Mouse (Mus musculus) kidney, postnatal 0 days (tissue): Measurements from ENCODE around the gene Cd72. TPM values are rescaled to one million over a fixed set of nuclear protein-coding genes. Genes with fewer than 3 reads are reported as not detected.
A peak's percentile ranks its signal among the peaks of the same experiment; 100 is the strongest.

Source experiments
- ATAC-seq: fragments of 200-750 bp; cut with Nextera tagmentation; replicated peaks from 2 replicates; pipeline ENCODE4 v1.8.0; 2017; ENCODE audit warnings: low read depth, moderate number of reproducible peaks, moderate TSS enrichment, moderate library complexity; ENCODE audit not compliant: low FRiP score
- DNase-seq: peaks from one replicate; pipeline ENCODE4 v3.0.0-alpha.2; 2016; ENCODE audit warnings: low spot score
- H3K27ac ChIP-seq: fragments of 300-500 bp; sonication (generic); 2 replicates; pipeline ENCODE4 v1.5.1; 2014; ENCODE audit warnings: mild to moderate bottlenecking
- H3K27me3 ChIP-seq: fragments of 300-500 bp; sonication (generic); 2 replicates; pipeline ENCODE4 v1.6.1; 2014; ENCODE audit warnings: low read length, mixed read lengths; ENCODE audit not compliant: insufficient read depth
- H3K36me3 ChIP-seq: fragments of 300-500 bp; sonication (generic); 2 replicates; pipeline ENCODE4 v1.6.1; 2014; ENCODE audit warnings: low read length, mixed read lengths; ENCODE audit not compliant: insufficient read depth
- H3K4me1 ChIP-seq: fragments of 300-500 bp; sonication (generic); replicated peaks from 2 replicates; pipeline ENCODE4 v1.6.1; 2014; ENCODE audit warnings: antibody characterized with exemption, low read length, mixed read lengths; ENCODE audit not compliant: insufficient read depth
- H3K4me2 ChIP-seq: fragments of 300-500 bp; sonication (generic); 2 replicates; pipeline ENCODE4 v1.6.1; 2014; ENCODE audit warnings: mild to moderate bottlenecking, low read length, moderate library complexity, mixed read lengths
- H3K4me3 ChIP-seq: fragments of 300-500 bp; sonication (generic); replicated peaks from 2 replicates; pipeline ENCODE4 v1.5.1; 2014; ENCODE audit warnings: low read depth, low read length
- H3K9ac ChIP-seq: fragments of 300-500 bp; sonication (generic); 2 replicates; pipeline ENCODE4 v1.6.1; 2014; ENCODE audit warnings: low read depth, low read length
- H3K9me3 ChIP-seq: fragments of 300-500 bp; sonication (generic); replicated peaks from 2 replicates; pipeline ENCODE4 v1.6.1; 2016; ENCODE audit warnings: low read length, inconsistent platforms, mixed read lengths
- CTCF ChIP-seq: IDR thresholded peaks from 2 replicates; pipeline ENCODE4 v1.5.1; 2016; ENCODE audit warnings: antibody characterized with exemption, low read depth, mild to moderate bottlenecking, moderate library complexity
- WGBS: fragments of 180-500 bp; shearing (Covaris S2); extraction: QIAGEN DNeasy Blood & Tissue Kit; methylation state at CpG from one replicate; pipeline ENCODE4 v1.1.7; 2014; 5-methylcytosine and 5-hydroxymethylcytosine counted together
- polyA plus RNA-seq: library from polyadenylated mRNA; unstranded; fragments of >200 nt; fragmentation: Nextera tagmentation; extraction: Ambion mirVana; gene quantifications from 2 replicates; pipeline ENCODE4 v1.2.1, GENCODE M21; 2015

Cd72 gene
- polyA plus RNA-seq, 1 experiment from 2014 or later = 5.0 TPM

GRCm38 (mm10) chr4:43404697-43405096, 49.7 kb downstream of the Cd72 start:
- TF ChIP-seq CTCF = no peak
- Histone ChIP-seq H3K36me3 (no peaks in the 10 kb centered on the region), H3K4me2 (no peak overlapping the region), H3K9ac (no peak overlapping the region), H3K27me3 (no peaks in the 10 kb centered on the region), H3K4me3 (no peak overlapping the region), H3K9me3 (no peaks in the 10 kb centered on the region), H3K4me1 (peaks cover 43% of the 10 kb centered on the region), H3K27ac (no peak overlapping the region)
- DNase-seq = no peak
- 88% methylated on average over 10 of the region's 10 CpGs for WGBS
- no peak for ATAC-seq

- H3K4me1 ChIP-seq = peaks cover 55% of the 10 kb centered on the region
- H3K4me2 ChIP-seq = no peak overlapping the region
- ATAC-seq = no peak
These were observed 52.2 kb downstream of the Cd72 start for GRCm38 (mm10) chr4:43402212-43402611.

GRCm38 (mm10) chr4:43401486-43401885, 52.9 kb downstream of the Cd72 start:
- H3K27me3 ChIP-seq = no peaks in the 10 kb centered on the region
- H3K4me3 ChIP-seq = no peak overlapping the region
- WGBS = 77% methylated on average over 10 of the region's 10 CpGs
- no peaks in the 10 kb centered on the region for H3K9me3 ChIP-seq
- H3K4me2 ChIP-seq = 0 out of 2 replicates have a peak overlapping the region, but pooled peaks have one; percentile 10
- no peaks in the 10 kb centered on the region for H3K36me3 ChIP-seq
- H3K4me1 ChIP-seq = peaks cover 51% of the 10 kb centered on the region
- ATAC-seq (no peak), DNase-seq (no peak)
- no peak for TF ChIP-seq CTCF
- peak overlapping the region; percentile 66 for H3K27ac ChIP-seq
- H3K9ac ChIP-seq = no peak overlapping the region

More at GRCm38 (mm10) chr4:43402212-43402611, 52.2 kb downstream of the Cd72 start:
- 53% methylated on average over 9 of the region's 9 CpGs for WGBS
- Histone ChIP-seq H3K9me3 (no peaks in the 10 kb centered on the region), H3K9ac (no peak overlapping the region), H3K27me3 (no peaks in the 10 kb centered on the region), H3K27ac (0 out of 2 replicates have a peak overlapping the region, but pooled peaks have one; percentile 66), H3K36me3 (no peaks in the 10 kb centered on the region), H3K4me3 (no peak overlapping the region)
- no peak for DNase-seq
- no peak for TF ChIP-seq CTCF

GRCm38 (mm10) chr4:43400976-43401375, 53.5 kb downstream of the Cd72 start:
- DNase-seq (peak; percentile 92), ATAC-seq (peak; percentile 77)
- no peak for TF ChIP-seq CTCF
- Histone ChIP-seq H3K27me3 (no peaks in the 10 kb centered on the region), H3K9me3 (no peaks in the 10 kb centered on the region), H3K27ac (peak overlapping the region; percentile 66), H3K9ac (no peak overlapping the region), H3K36me3 (no peaks in the 10 kb centered on the region), H3K4me1 (peaks cover 51% of the 10 kb centered on the region), H3K4me3 (no peak overlapping the region), H3K4me2 (0 out of 2 replicates have a peak overlapping the region, but pooled peaks have one; percentile 10)
- WGBS = 16% methylated on average over 10 of the region's 10 CpGs

- Histone ChIP-seq H3K36me3 (no peaks in the 10 kb centered on the region), H3K4me2 (peak overlapping the region; percentile 21), H3K27ac (peak overlapping the region; percentile 66), H3K27me3 (no peaks in the 10 kb centered on the region), H3K9me3 (no peaks in the 10 kb centered on the region), H3K9ac (peak overlapping the region; percentile 2; the same call in 1 of the 2 replicates), H3K4me1 (peaks cover 44% of the 10 kb centered on the region), H3K4me3 (no peak overlapping the region)
- peak; percentile 62 for DNase-seq
- no peak for ATAC-seq
- WGBS = 62% methylated on average over 31 of the region's 31 CpGs
- TF ChIP-seq CTCF = no peak
These were observed 54.9 kb downstream of the Cd72 start for GRCm38 (mm10) chr4:43399391-43400131.

GRCm38 (mm10) chr4:43398829-43399331, 55.5 kb downstream of the Cd72 start:
- 0 out of 2 replicates have a peak, but pooled peaks have one; percentile 11 for ATAC-seq
- 37% methylated on average over 17 of the region's 17 CpGs for WGBS
- peaks cover 47% of the 10 kb centered on the region for H3K4me1 ChIP-seq
- no peak for TF ChIP-seq CTCF
- H3K4me3 ChIP-seq = no peak overlapping the region
- H3K9me3 ChIP-seq = no peaks in the 10 kb centered on the region
- H3K27me3 ChIP-seq = no peaks in the 10 kb centered on the region
- H3K9ac ChIP-seq = no peak overlapping the region; the same call in 1 of the 2 replicates
- DNase-seq = peak; percentile 53
- H3K4me2 ChIP-seq = peak overlapping the region; percentile 21
- no peaks in the 10 kb centered on the region for H3K36me3 ChIP-seq
- H3K27ac ChIP-seq = peak overlapping the region; percentile 66
